Mouse (Mus musculus) heart, postnatal 0 days (tissue): ENCODE data around the gene Cebpg. TPM values are rescaled to one million over a fixed set of nuclear protein-coding genes. Genes with fewer than 3 reads are reported as not detected.

Experiments
- ATAC-seq: fragments of 200-750 bp; cut with Nextera tagmentation; 2 replicates; pipeline ENCODE4 v1.8.0; 2017; ENCODE audit warnings: low read depth, moderate number of reproducible peaks, moderate library complexity; ENCODE audit not compliant: insufficient read depth
- DNase-seq: peaks from one replicate; pipeline ENCODE4 v3.0.0-alpha.2; 2016; ENCODE audit warnings: low spot score
- H3K27ac ChIP-seq: fragments of 300-500 bp; sonication (generic); 2 replicates; pipeline ENCODE4 v1.5.1; 2014; ENCODE audit warnings: low read depth, mild to moderate bottlenecking
- H3K27me3 ChIP-seq: fragments of 300-500 bp; sonication (generic); 2 replicates; pipeline ENCODE4 v1.6.1; 2014; ENCODE audit warnings: low read length, mixed read lengths; ENCODE audit not compliant: control insufficient read depth, insufficient read depth
- H3K36me3 ChIP-seq: fragments of 300-500 bp; sonication (generic); replicated peaks from 2 replicates; pipeline ENCODE4 v1.6.1; 2014; ENCODE audit warnings: low read length, mixed read lengths; ENCODE audit not compliant: control insufficient read depth, insufficient read depth
- H3K4me1 ChIP-seq: fragments of 300-500 bp; sonication (generic); 2 replicates; pipeline ENCODE4 v1.6.1; 2014; ENCODE audit warnings: antibody characterized with exemption; ENCODE audit not compliant: control insufficient read depth, insufficient read depth
- H3K4me2 ChIP-seq: fragments of 300-500 bp; sonication (generic); 2 replicates; pipeline ENCODE4 v1.6.1; 2014; ENCODE audit warnings: low read depth, mild to moderate bottlenecking, low read length, moderate library complexity
- H3K4me3 ChIP-seq: fragments of 300-500 bp; sonication (generic); 2 replicates; pipeline ENCODE4 v1.5.1; 2014; ENCODE audit warnings: low read depth, low read length
- H3K9ac ChIP-seq: fragments of 300-500 bp; sonication (generic); replicated peaks from 2 replicates; pipeline ENCODE4 v1.6.1; 2014; ENCODE audit warnings: low read depth, low read length, mixed read lengths
- H3K9me3 ChIP-seq: fragments of 300-500 bp; sonication (generic); replicated peaks from 2 replicates; pipeline ENCODE4 v1.6.1; 2016; ENCODE audit warnings: low read length; ENCODE audit not compliant: control insufficient read depth
- CTCF ChIP-seq: IDR thresholded peaks from 2 replicates; pipeline ENCODE4 v1.5.1; 2016; ENCODE audit warnings: antibody characterized with exemption, control low read depth, low read depth
- EP300 ChIP-seq: IDR thresholded peaks from 2 replicates; pipeline ENCODE4 v1.6.1; 2016; ENCODE audit warnings: antibody characterized with exemption, low read depth
- WGBS: fragments of 180-500 bp; shearing (Covaris S2); extraction: QIAGEN DNeasy Blood & Tissue Kit; methylation state at CpG from one replicate; pipeline ENCODE4 v1.1.7; 2014; 5-methylcytosine and 5-hydroxymethylcytosine counted together
- polyA plus RNA-seq: library from polyadenylated mRNA; unstranded; fragments of >200 nt; fragmentation: Nextera tagmentation; extraction: Ambion mirVana; gene quantifications from 2 replicates; pipeline ENCODE4 v1.2.1, GENCODE M21; 2015
- total RNA-seq: library from RNA; depleted of rRNA; stranded (reverse); fragments of >200 nt; gene quantifications from 2 replicates; pipeline ENCODE4 v1.2.3, GENCODE M21; 2014; ENCODE audit warnings: low replicate concordance; rRNA removed

Gene Cebpg
- total RNA-seq: 3.6 and 9.1 TPM in 2 replicates
- polyA plus RNA-seq: 13.4 and 13.9 TPM in 2 replicates

DNA sequence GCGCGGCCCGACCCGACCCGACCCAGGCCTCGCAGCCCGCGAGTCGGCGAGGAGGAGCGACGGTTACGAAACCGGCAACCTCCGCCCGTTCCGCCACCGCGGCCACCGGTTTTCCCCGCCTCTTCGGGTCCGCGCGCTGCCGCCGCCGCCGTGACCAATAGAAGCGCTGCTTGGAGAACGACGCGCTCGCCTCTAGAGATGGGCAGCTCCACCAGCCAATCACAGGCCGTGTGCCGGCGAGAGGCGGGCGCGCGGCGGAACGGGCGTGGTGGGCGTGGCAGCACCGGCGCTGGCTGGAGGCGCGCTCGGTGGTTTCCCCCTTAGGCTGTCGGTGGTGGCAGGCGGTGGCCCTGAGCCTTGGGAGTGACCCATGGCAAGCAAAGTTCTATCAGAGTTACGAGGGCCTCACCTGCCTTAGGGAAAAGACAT, at the start of gene Cebpg:
Gene Cebpg (minus strand): TSS at position 138 of the 429 bp plus-strand sequence.
- Histone ChIP-seq H3K4me2 (peak within 1 kb of the TSS; percentile 80), H3K27me3 (no peaks in the 10 kb centered on the region), H3K9ac (peak within 1 kb of the TSS; percentile 94), H3K9me3 (no peaks in the 10 kb centered on the region), H3K4me3 (peak within 1 kb of the TSS; percentile 98), H3K36me3 (no peaks in the 10 kb centered on the region), H3K27ac (peak within 1 kb of the TSS; percentile 90), H3K4me1 (peaks cover 6% of the 10 kb centered on the region; the same call in 1 of the 2 replicates)
- TF ChIP-seq EP300 (no peak), CTCF (no peak)
- ATAC-seq (peak; percentile 99), DNase-seq (peak; percentile 90)
- under 1% methylated on average over 51 of the region's 53 CpGs for WGBS

DNA sequence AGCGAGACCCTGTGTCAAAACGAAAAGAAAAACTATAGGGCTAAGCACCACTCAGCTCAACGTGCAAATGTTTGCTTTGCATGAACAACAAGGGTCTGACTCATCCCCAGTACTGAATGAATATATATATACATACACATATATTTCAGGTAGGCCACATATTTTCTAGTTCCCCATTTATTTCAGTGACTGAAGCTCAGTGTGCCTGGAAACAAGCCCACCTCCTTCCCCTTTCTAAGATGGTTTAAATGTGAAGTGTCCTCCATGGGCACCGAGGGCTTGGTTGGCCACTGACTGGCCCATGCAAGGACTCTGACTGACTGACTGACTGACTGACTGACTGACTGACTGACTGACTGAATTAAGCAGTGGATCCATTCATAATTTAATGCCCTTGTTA, 43.2 kb upstream of the Cebpg start:
- H3K36me3 ChIP-seq: no peaks in the 10 kb centered on the region
- DNase-seq: no peak
- TF ChIP-seq CTCF (no peak), EP300 (no peak)
- H3K4me2 ChIP-seq: no peak overlapping the region
- no peaks in the 10 kb centered on the region for H3K27me3 ChIP-seq
- no peak overlapping the region for H3K9ac ChIP-seq
- no peaks in the 10 kb centered on the region for H3K4me1 ChIP-seq
- no peak overlapping the region for H3K27ac ChIP-seq
- H3K9me3 ChIP-seq: no peaks in the 10 kb centered on the region
- no peak for ATAC-seq
- 85% methylated on average over 4 of the region's 4 CpGs for WGBS
- H3K4me3 ChIP-seq: no peak overlapping the region

- no peak for TF ChIP-seq CTCF
- TF ChIP-seq EP300: no peak
- ATAC-seq: no peak
- H3K36me3 ChIP-seq: no peaks in the 10 kb centered on the region
- H3K4me3 ChIP-seq: no peak overlapping the region
- WGBS: 43% methylated on average over 4 of the region's 4 CpGs
- no peak overlapping the region for H3K9ac ChIP-seq
- H3K27me3 ChIP-seq: no peaks in the 10 kb centered on the region
- no peaks in the 10 kb centered on the region for H3K9me3 ChIP-seq
- no peak overlapping the region for H3K27ac ChIP-seq
- H3K4me2 ChIP-seq: no peak overlapping the region
- H3K4me1 ChIP-seq: no peaks in the 10 kb centered on the region
- DNase-seq: no peak
These were observed 42.4 kb upstream of the Cebpg start for GRCm38 (mm10) chr7:35098777-35099176.

GRCm38 (mm10) chr7:35094975-35095678, 38.8 kb upstream of the Cebpg start:
- Histone ChIP-seq H3K4me2 (no peak overlapping the region), H3K4me3 (no peak overlapping the region), H3K27me3 (no peaks in the 10 kb centered on the region), H3K9ac (no peak overlapping the region), H3K27ac (no peak overlapping the region), H3K9me3 (no peaks in the 10 kb centered on the region), H3K4me1 (no peaks in the 10 kb centered on the region), H3K36me3 (no peaks in the 10 kb centered on the region)
- ATAC-seq: no peak
- no peak for DNase-seq
- no peak for TF ChIP-seq EP300
- TF ChIP-seq CTCF: no peak
- 58% methylated on average over 9 of the region's 9 CpGs for WGBS

GRCm38 (mm10) chr7:35090550-35090949, 34.2 kb upstream of the Cebpg start:
- H3K27me3 ChIP-seq: peaks cover 13% of the 10 kb centered on the region
- no peak overlapping the region for H3K4me3 ChIP-seq
- no peaks in the 10 kb centered on the region for H3K36me3 ChIP-seq
- no peak overlapping the region for H3K4me2 ChIP-seq
- H3K27ac ChIP-seq: no peak overlapping the region
- no peak for DNase-seq
- TF ChIP-seq CTCF (no peak), EP300 (no peak)
- WGBS: 70% methylated on average over 5 of the region's 5 CpGs
- H3K4me1 ChIP-seq: 0 out of 2 replicates have a peak, but pooled peaks cover 8% of the 10 kb centered on the region
- H3K9ac ChIP-seq: no peak overlapping the region
- no peaks in the 10 kb centered on the region for H3K9me3 ChIP-seq
- ATAC-seq: no peak
